In the genomic region with DNA sequence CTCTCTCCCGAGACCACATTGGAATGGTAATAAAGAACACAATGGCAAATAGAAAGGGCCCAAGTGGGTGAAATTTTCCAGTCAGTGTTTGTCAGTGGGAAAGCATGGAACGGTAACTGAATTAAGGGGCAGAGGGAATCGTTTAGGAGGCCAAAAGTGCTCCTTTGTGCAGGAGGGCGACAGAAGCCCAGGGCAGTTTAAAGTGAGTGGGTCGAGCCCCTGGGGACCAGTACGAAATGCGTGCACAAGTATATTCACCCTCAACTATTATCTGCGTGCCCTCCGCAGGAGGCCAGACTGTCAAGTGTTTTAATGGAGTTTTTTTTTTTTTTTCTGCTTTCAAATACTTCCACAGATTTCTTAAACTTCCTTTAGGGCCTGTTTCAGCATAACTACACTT, we compare ENCODE assay signal across 13 mouse cellular contexts.
"Had no signal": no experiment of that assay in that cellular context is flagged by ENCODE, and none has a peak within 500 bp of the region (broad histone marks: within the 10 kb centered on the region; RNA-seq: fewer than 3 reads in every experiment).

No protein-coding gene starts in this region.

- H3K9ac ChIP-seq: kidney, embryonic 15.5 days; liver, embryonic 13.5 days; midbrain, embryonic 12.5 days; midbrain, embryonic 15.5 days had no signal

- H3K27ac ChIP-seq: kidney, embryonic 15.5 days; left cerebral cortex, adult 2 months; liver, embryonic 13.5 days; midbrain, embryonic 12.5 days; midbrain, embryonic 15.5 days had no signal

- ATAC-seq: midbrain, embryonic 15.5 days had no signal

- DNase-seq: kidney, adult 8-10 months; kidney, postnatal 10 days; kidney, postnatal 36 days; layer of hippocampus, postnatal 36 days; lung, adult 2 months; lung, postnatal 14 days; lung, postnatal 4 days; thymus, adult 18-20 months had no signal

- H3K4me2 ChIP-seq: kidney, embryonic 15.5 days; liver, embryonic 13.5 days; midbrain, embryonic 12.5 days; midbrain, embryonic 15.5 days had no signal

- H3K36me3 ChIP-seq: kidney, embryonic 15.5 days; liver, embryonic 13.5 days; midbrain, embryonic 12.5 days; midbrain, embryonic 15.5 days had no signal

- H3K27me3 ChIP-seq: kidney, embryonic 15.5 days; liver, embryonic 13.5 days; midbrain, embryonic 12.5 days; midbrain, embryonic 15.5 days had no signal

- H3K9me3 ChIP-seq: kidney, embryonic 15.5 days; liver, embryonic 13.5 days; midbrain, embryonic 12.5 days; midbrain, embryonic 15.5 days had no signal

- H3K4me1 ChIP-seq: kidney, embryonic 15.5 days; midbrain, embryonic 12.5 days; midbrain, embryonic 15.5 days had no signal

- H3K4me3 ChIP-seq: kidney, embryonic 15.5 days; left cerebral cortex, adult 2 months; liver, embryonic 13.5 days; midbrain, embryonic 12.5 days; midbrain, embryonic 15.5 days had no signal
